Mouse (Mus musculus) forebrain, embryonic 14.5 days (tissue): ENCODE measurements around the gene Mtf2. TPM values are rescaled to one million over a fixed set of nuclear protein-coding genes. Genes with fewer than 3 reads are reported as not detected.
A peak's percentile ranks its signal among the peaks of the same experiment; 100 is the strongest.
"Not testable (repeated sequence)": the region's sequence is repeated elsewhere in the genome, so short reads cannot be mapped to it uniquely, and the experiment has no call there.

ENCODE experiments used
- ATAC-seq: fragments of 200-750 bp; cut with Nextera tagmentation; 2 replicates; pipeline ENCODE4 v1.8.0; 2017; ENCODE audit warnings: mild to moderate bottlenecking, moderate library complexity
- DNase-seq: peaks from one replicate; pipeline ENCODE4 v3.0.0-alpha.2; 2015; ENCODE audit warnings: low spot score
- H3K27ac ChIP-seq: fragments of 300-500 bp; sonication (generic); 2 replicates; pipeline ENCODE4 v1.5.1; 2014; ENCODE audit warnings: low read depth, mild to moderate bottlenecking, control low read depth, low read length, moderate library complexity
- H3K27me3 ChIP-seq: fragments of 300-500 bp; sonication (generic); replicated peaks from 2 replicates; pipeline ENCODE4 v1.6.1; 2014; ENCODE audit warnings: low read length, control low read depth, mixed read lengths; ENCODE audit not compliant: control insufficient read depth, insufficient read depth
- H3K36me3 ChIP-seq: fragments of 300-500 bp; sonication (generic); 2 replicates; pipeline ENCODE4 v1.6.1; 2014; ENCODE audit warnings: low read length, control low read depth; ENCODE audit not compliant: control insufficient read depth, insufficient read depth
- H3K4me1 ChIP-seq: fragments of 300-500 bp; sonication (generic); 2 replicates; pipeline ENCODE4 v1.6.1; 2014; ENCODE audit warnings: antibody characterized with exemption, low read length, control low read depth; ENCODE audit not compliant: control insufficient read depth, insufficient read depth
- H3K4me2 ChIP-seq: fragments of 300-500 bp; sonication (generic); 2 replicates; pipeline ENCODE4 v1.6.1; 2014; ENCODE audit warnings: mild to moderate bottlenecking, control low read depth, low read length
- H3K4me3 ChIP-seq: fragments of 300-500 bp; sonication (generic); 2 replicates; pipeline ENCODE4 v1.5.1; 2014; ENCODE audit warnings: low read depth, low read length, control low read depth
- H3K9ac ChIP-seq: fragments of 300-500 bp; sonication (generic); 2 replicates; pipeline ENCODE4 v1.6.1; 2014; ENCODE audit warnings: mild to moderate bottlenecking, low read length, control low read depth, moderate library complexity
- H3K9me3 ChIP-seq: fragments of 300-500 bp; sonication (generic); replicated peaks from 2 replicates; pipeline ENCODE4 v1.6.1; 2016; ENCODE audit warnings: low read length, control low read depth, mixed read lengths; ENCODE audit not compliant: control insufficient read depth
- WGBS: fragments of 180-500 bp; shearing (Covaris S2); extraction: QIAGEN DNeasy Blood & Tissue Kit; methylation state at CpG from one replicate; pipeline ENCODE4 v1.1.7; 2014; 5-methylcytosine and 5-hydroxymethylcytosine counted together
- polyA plus RNA-seq: library from polyadenylated mRNA; unstranded; fragments of >200 nt; fragmentation: Nextera tagmentation; extraction: Ambion mirVana; gene quantifications from 2 replicates; pipeline ENCODE4 v1.2.1, GENCODE M21; 2014

Gene Mtf2
- polyA plus RNA-seq, 1 experiment from 2014 or later, result 139 TPM

DNA sequence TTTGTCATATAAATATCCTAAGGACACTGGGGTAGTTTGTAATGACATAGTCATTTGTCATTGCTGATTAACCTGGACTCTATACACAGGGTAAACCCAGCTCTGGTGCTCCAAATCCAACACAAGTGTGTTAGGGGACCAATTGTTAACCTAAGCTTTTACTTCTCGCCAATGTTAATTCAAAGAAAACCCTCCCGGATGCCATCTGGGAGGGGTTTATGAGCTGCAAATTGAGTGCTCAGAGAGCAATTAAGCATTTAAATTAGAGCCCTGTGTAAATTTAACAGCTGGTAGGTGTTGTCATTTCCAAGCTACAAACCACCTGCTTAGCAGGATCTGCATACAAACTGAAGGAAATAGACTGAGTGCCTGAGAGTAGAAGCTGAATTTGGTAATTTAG is 30.0 kb upstream of the Mtf2 start:
- DNase-seq, result peak; percentile 86
- no peaks in the 10 kb centered on the region for H3K9me3 ChIP-seq
- peak overlapping the region; percentile 52; the same call in 1 of the 2 replicates for H3K27ac ChIP-seq
- H3K4me2 ChIP-seq, result no peak overlapping the region
- no peak overlapping the region for H3K9ac ChIP-seq
- no peaks in the 10 kb centered on the region for H3K36me3 ChIP-seq
- H3K27me3 ChIP-seq, result no peaks in the 10 kb centered on the region
- peak; percentile 87 for ATAC-seq
- 0 out of 2 replicates have a peak, but pooled peaks cover 2% of the 10 kb centered on the region for H3K4me1 ChIP-seq
- whole genome bisulfite sequencing, result 12% methylated on average over 2 of the region's 2 CpGs
- no peak overlapping the region for H3K4me3 ChIP-seq

GRCm38 (mm10) chr5:108042061-108042460 is 23.4 kb upstream of the Mtf2 start:
- H3K4me1 ChIP-seq, result no peaks in the 10 kb centered on the region
- H3K9me3 ChIP-seq, result no peaks in the 10 kb centered on the region
- H3K4me2 ChIP-seq, result no peak overlapping the region
- no peaks in the 10 kb centered on the region for H3K27me3 ChIP-seq
- DNase-seq (no peak), ATAC-seq (no peak)
- no peak overlapping the region for H3K4me3 ChIP-seq
- no peaks in the 10 kb centered on the region for H3K36me3 ChIP-seq
- no peak overlapping the region for H3K9ac ChIP-seq
- H3K27ac ChIP-seq, result no peak overlapping the region
- WGBS, result 80% methylated on average over 5 of the region's 5 CpGs

DNA sequence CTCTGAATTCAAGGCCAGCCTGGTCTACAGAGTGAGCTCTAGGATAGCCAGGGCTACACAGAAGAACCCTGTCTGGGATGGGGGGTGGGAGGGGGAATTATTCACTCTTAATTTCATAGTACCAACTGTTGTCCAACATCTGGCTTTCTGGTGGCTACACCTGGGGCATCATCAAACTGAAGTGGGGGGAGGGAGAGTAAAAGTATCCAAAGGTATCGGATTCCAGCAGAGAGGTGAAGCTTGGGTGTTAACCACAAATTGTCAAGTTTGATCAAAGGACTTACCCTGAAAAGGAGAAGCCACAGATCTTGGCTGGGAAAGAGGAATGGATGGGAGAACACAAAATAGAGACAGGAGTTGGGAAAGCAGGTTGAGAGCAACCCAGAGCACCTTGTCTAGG is 21.6 kb upstream of the Mtf2 start:
- Histone ChIP-seq H3K27me3 (no peaks in the 10 kb centered on the region), H3K9ac (no peak overlapping the region), H3K4me3 (no peak overlapping the region), H3K4me1 (no peaks in the 10 kb centered on the region), H3K9me3 (no peaks in the 10 kb centered on the region), H3K27ac (no peak overlapping the region), H3K36me3 (no peaks in the 10 kb centered on the region), H3K4me2 (no peak overlapping the region)
- no peak for ATAC-seq
- no peak for DNase-seq
- WGBS, result 76% methylated on average over 1 of the region's 1 CpGs

DNA sequence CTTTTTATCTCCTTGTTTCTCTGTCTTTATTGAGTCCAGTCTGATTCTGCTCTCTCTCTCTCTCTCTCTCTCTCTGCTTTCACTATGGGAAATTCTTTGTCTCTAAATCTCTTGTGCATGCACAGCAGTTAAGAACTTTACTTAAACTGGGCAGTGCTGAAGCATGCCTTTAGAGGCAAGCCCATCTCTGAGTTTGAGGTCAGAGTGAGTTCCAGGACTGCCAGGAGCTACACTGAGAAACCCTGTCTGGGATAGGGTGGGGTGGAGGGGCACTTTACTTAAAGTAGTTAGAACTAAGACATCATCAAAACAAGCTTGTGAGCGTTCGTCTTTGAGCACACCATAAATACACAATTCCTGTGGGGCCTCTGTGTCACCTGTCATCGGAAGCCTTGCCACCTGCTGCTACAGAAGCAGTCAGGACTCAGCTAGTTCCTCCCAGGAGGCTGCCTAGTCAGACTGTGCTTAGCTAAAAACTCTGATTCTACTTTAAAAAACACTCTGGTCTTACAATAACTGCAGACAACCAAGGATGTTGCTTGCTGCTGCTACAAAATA is 15.7 kb upstream of the Mtf2 start:
- Histone ChIP-seq H3K9ac (no peak overlapping the region), H3K36me3 (no peaks in the 10 kb centered on the region), H3K27me3 (no peaks in the 10 kb centered on the region), H3K4me1 (no peaks in the 10 kb centered on the region), H3K4me3 (no peak overlapping the region), H3K27ac (no peak overlapping the region), H3K4me2 (no peak overlapping the region), H3K9me3 (no peaks in the 10 kb centered on the region)
- DNase-seq (no peak), ATAC-seq (no peak)
- 2% methylated on average over 3 of the region's 3 CpGs for WGBS

- H3K4me3 ChIP-seq, result no peak overlapping the region
- 83% methylated on average over 2 of the region's 2 CpGs for WGBS
- no peak overlapping the region for H3K27ac ChIP-seq
- H3K9me3 ChIP-seq, result no peaks in the 10 kb centered on the region
- ATAC-seq (no peak), DNase-seq (no peak)
- H3K27me3 ChIP-seq, result no peaks in the 10 kb centered on the region
- H3K9ac ChIP-seq, result no peak overlapping the region
- H3K4me2 ChIP-seq, result no peak overlapping the region
- no peaks in the 10 kb centered on the region for H3K36me3 ChIP-seq
- H3K4me1 ChIP-seq, result no peaks in the 10 kb centered on the region
These were observed 14.4 kb upstream of the Mtf2 start for GRCm38 (mm10) chr5:108051026-108051425.

DNA sequence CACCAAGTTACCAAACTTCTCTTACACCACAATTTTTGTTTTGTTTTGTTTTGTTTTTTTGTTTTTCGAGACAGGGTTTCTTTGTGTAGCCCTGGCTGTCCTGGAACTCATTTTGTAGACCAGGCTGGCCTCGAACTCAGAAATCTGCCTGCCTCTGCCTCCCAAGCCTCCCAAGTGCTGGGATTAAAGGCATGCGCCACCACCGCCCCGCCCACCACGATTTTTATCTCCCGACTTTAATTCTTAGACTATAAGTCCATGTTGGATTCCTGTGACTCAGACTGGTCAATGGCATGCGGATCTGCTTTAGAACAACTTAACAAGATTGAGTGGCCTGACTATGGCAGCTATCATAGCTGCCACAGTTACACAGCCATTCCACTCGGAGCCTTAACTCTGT is 13.7 kb upstream of the Mtf2 start:
- not testable (repeated sequence) for ATAC-seq, H3K4me1 ChIP-seq, H3K36me3 ChIP-seq, H3K9ac ChIP-seq, H3K4me3 ChIP-seq, H3K4me2 ChIP-seq, H3K9me3 ChIP-seq, H3K27ac ChIP-seq, H3K27me3 ChIP-seq, DNase-seq
- 93% methylated on average over 9 of the region's 9 CpGs for WGBS

DNA sequence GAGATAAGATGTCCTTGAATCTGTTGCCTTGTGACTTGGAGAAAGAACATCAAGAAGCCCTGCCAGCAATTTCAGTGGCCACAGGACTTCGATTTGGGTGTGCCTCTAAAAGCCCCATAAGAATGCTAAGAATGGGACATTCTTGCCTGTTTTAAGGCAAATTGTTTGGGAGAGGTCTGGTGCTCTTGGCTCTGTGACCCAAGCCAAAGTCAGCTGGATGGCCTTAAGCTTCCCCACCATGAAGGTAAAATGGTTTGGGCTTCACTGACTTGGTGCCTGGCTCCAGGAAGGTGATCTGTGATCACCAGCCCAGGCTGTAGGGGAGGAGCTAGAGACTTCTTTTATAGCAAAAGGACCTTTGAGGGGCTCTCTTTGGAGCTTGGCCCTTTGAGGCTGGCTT is 13.3 kb upstream of the Mtf2 start:
- H3K27ac ChIP-seq, result no peak overlapping the region
- no peaks in the 10 kb centered on the region for H3K4me1 ChIP-seq
- ATAC-seq, result no peak

DNA sequence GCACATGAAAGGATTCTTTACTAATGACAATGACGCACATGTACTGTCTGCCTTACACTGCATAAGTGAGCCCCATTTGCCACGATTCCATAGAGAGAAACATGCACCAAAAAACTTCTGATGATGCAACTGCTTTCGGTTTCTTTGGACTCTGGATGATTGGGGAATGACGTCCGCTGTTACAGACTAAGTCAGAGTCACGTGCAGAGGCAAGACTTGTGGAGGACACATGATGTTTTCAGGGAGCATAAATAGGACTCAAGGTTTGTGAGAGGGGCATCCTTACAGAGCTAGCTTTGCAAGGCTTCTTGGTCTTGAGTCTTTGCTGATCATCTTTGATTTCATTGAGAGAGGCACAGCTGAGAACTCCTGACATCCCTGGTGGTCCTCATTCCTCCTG is 11.9 kb upstream of the Mtf2 start:
- no peaks in the 10 kb centered on the region for H3K27me3 ChIP-seq
- no peaks in the 10 kb centered on the region for H3K36me3 ChIP-seq
- no peaks in the 10 kb centered on the region for H3K9me3 ChIP-seq
- no peak overlapping the region for H3K4me2 ChIP-seq
- 90% methylated on average over 6 of the region's 6 CpGs for WGBS
- DNase-seq (no peak), ATAC-seq (no peak)
- no peak overlapping the region for H3K27ac ChIP-seq
- no peak overlapping the region for H3K4me3 ChIP-seq
- no peaks in the 10 kb centered on the region for H3K4me1 ChIP-seq
- H3K9ac ChIP-seq, result no peak overlapping the region

More for the DNA sequence above, 13.3 kb upstream of the Mtf2 start:
- no peak overlapping the region for H3K9ac ChIP-seq
- H3K4me2 ChIP-seq, result no peak overlapping the region
- no peaks in the 10 kb centered on the region for H3K9me3 ChIP-seq
- WGBS, result 81% methylated on average over 1 of the region's 1 CpGs
- H3K27me3 ChIP-seq, result no peaks in the 10 kb centered on the region
- H3K36me3 ChIP-seq, result no peaks in the 10 kb centered on the region
- H3K4me3 ChIP-seq, result no peak overlapping the region
- DNase-seq, result no peak

DNA sequence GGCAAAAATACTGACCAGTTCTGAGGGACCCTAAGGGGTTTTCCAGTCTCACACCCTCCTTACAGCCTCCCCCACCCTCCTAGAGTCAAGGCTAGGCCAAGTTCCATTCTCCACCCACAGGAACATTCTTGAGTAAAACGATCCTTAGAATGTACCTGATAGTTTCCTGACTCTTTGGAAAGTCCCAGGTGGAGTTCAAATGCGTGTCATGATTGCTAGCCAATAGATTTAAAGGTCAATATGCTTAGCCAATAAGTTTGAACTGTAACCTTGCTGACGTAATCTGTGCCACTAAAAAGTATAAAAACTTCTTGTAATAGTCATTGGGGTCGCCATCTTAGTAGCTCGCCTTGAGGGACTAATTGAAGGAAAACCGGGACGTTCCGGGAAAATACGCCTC is 5.1 kb upstream of the Mtf2 start:
- H3K27me3 ChIP-seq, result no peaks in the 10 kb centered on the region
- H3K36me3 ChIP-seq, result no peaks in the 10 kb centered on the region
- 94% methylated on average over 9 of the region's 9 CpGs for WGBS
- no peak for ATAC-seq
- H3K4me1 ChIP-seq, result no peaks in the 10 kb centered on the region
- no peak overlapping the region for H3K4me3 ChIP-seq
- DNase-seq, result no peak
- no peak overlapping the region for H3K4me2 ChIP-seq
- H3K9me3 ChIP-seq, result no peaks in the 10 kb centered on the region
- H3K27ac ChIP-seq, result no peak overlapping the region
- H3K9ac ChIP-seq, result no peak overlapping the region
